Mouse (Mus musculus): ENCODE data around the gene Cldnd1. TPM values are rescaled to one million over a fixed set of nuclear protein-coding genes. Genes with fewer than 3 reads are reported as not detected.

Gene Cldnd1
- polyA plus RNA-seq, 1 experiment from 2014 or later: 169 TPM

DNA sequence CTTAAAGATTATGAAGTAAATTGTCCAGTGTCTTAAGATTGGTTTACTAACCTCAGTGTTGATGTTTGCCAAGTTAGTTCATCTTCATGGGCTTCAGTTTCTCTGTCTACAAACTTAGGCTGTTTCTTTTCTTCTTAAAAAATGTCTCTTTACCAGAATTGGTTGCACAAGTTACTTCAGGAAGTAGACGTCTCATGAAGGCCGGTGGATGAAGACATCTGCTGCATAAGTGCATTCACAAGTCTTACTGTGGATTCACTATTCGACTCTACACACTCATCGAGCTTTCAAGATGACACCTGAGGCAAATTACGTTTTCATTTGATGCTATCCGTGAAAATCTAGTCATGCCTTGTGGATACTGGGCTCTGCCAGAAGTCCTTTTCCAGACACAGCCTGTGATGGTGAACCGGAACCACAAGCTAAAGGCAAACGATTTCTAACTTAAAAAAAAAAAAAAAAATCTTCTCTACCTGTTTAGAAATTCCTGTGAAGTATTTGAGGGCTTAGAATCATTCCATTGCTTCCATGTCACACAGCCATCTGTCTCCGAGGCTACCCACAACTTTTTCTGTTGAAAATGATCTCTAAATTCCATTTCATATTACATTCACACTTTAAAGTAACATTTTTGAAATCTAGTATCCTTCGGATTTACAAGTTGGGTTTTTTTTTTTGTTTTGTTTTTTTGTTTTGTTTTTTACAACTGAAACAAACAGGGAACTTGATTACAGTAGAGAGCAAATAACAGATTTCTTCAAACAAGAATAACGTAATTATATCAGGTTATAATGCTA lies 832 bp upstream of the Cldnd1 start:
- Histone ChIP-seq H3K4me2 (ENCODE audit: low read length) (peak overlapping the region; percentile 64), H3K9me3 (ENCODE audit: control insufficient read depth, low read length) (no peaks in the 10 kb centered on the region), H3K36me3 (ENCODE audit: control insufficient read depth, insufficient read depth, low read length) (peaks cover 14% of the 10 kb centered on the region), H3K4me3 (ENCODE audit: low read length) (peak overlapping the region; percentile 84; the same call in 1 of the 2 replicates), H3K9ac (ENCODE audit: low read depth, low read length) (no peak overlapping the region), H3K4me1 (ENCODE audit: control insufficient read depth, insufficient read depth, low read depth, low read length) (peaks cover 8% of the 10 kb centered on the region), H3K27me3 (replicated peaks; ENCODE audit: control insufficient read depth, insufficient read depth, low read length) (no peaks in the 10 kb centered on the region), H3K27ac (ENCODE audit: low read depth, low read length) (no peak overlapping the region)
- 83% methylated on average over 11 of the region's 11 CpGs for WGBS
- ATAC-seq: no peak

DNA sequence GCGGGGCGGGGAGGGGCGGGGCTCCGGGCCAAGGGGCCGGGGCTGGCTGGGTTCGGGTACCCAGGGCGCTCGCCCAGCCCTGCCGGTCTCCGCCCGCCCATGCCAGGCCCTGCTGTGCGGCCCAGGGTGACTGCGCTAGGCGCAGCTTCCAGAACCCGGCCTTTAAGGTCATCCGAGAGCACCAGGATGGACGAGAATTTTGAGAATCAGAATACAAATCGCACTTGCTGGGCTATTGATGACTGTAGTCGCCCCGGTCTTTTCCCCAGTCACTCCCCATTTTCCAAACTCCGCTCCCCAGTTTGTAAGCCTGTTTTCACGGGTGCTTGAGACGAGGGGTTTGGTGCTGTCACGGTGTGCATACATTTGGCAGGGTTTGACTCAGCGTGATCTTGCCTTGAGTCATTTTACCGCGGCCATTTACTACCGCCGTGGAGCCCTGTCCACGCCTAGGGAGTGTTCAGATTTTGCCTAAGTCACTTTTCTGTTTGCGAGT lies 514 bp downstream of the Cldnd1 start:
- Histone ChIP-seq H3K36me3 (ENCODE audit: control insufficient read depth, insufficient read depth, low read length) (peaks cover 23% of the 10 kb centered on the region), H3K4me2 (ENCODE audit: low read length) (peak overlapping the region; percentile 61), H3K9me3 (ENCODE audit: control insufficient read depth, low read length) (no peaks in the 10 kb centered on the region), H3K9ac (ENCODE audit: low read depth, low read length) (peak overlapping the region; percentile 89), H3K27me3 (replicated peaks; ENCODE audit: control insufficient read depth, insufficient read depth, low read length) (no peaks in the 10 kb centered on the region), H3K27ac (ENCODE audit: low read depth, low read length) (peak overlapping the region; percentile 90), H3K4me3 (ENCODE audit: low read length) (peak overlapping the region; percentile 84), H3K4me1 (ENCODE audit: control insufficient read depth, insufficient read depth, low read depth, low read length) (peaks cover 8% of the 10 kb centered on the region)
- peak; percentile 92 for ATAC-seq
- WGBS: under 1% methylated on average over 20 of the region's 31 CpGs

DNA sequence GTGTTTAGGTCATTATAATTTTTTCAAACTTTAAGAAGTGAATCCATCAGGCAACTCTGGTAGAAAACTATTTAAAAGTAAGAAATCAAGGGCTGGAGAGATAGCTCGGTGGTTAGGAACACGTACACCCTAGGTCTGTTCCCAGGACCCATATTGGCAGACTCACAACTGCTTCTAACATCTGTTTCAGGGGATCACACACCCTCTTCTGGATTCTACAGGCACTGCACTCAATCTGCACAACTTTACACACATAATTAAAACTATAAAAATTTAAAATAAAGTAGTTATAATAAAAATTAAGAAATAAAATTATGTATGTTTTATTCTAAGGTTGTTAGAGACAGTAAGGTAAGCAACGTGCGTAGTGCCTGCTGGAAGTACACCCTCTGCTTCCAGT lies 10.5 kb downstream of the Cldnd1 start:
- ATAC-seq: no peak

DNA sequence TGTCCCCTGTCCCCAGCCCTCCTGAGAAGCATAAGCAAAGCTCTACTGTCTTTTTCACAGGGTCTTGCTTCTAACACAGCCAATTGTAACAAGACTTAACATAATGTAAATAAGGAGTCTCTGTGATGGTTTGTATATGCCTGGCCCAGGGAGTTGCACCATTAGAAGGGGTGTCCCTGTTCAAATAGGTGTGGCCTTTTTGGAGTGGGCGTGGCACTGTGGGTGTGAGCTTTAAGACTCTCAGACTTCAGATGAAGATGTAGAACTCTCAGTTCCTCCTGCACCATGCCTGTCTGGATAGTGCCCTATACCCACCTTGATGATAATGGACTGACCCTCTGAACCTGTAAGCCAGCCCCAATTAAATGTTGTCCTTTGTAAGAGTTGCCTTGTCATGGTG lies 11.1 kb downstream of the Cldnd1 start:
- no peaks in the 10 kb centered on the region for H3K27me3 ChIP-seq (replicated peaks; ENCODE audit: control insufficient read depth, insufficient read depth, low read length)
- ATAC-seq: no peak
- no peak overlapping the region for H3K9ac ChIP-seq (ENCODE audit: low read depth, low read length)
- H3K36me3 ChIP-seq (ENCODE audit: control insufficient read depth, insufficient read depth, low read length): peaks cover 5% of the 10 kb centered on the region; the same call in 1 of the 2 replicates
- H3K4me3 ChIP-seq (ENCODE audit: low read length): no peak overlapping the region
- no peaks in the 10 kb centered on the region for H3K9me3 ChIP-seq (ENCODE audit: control insufficient read depth, low read length)
- WGBS: 100% methylated on average over 1 of the region's 1 CpGs
- no peak overlapping the region for H3K27ac ChIP-seq (ENCODE audit: low read depth, low read length)
- no peaks in the 10 kb centered on the region for H3K4me1 ChIP-seq (ENCODE audit: control insufficient read depth, insufficient read depth, low read depth, low read length)
- H3K4me2 ChIP-seq (ENCODE audit: low read length): no peak overlapping the region

More for the DNA sequence above, 10.5 kb downstream of the Cldnd1 start:
- Histone ChIP-seq H3K36me3 (ENCODE audit: control insufficient read depth, insufficient read depth, low read length) (peaks cover 8% of the 10 kb centered on the region; the same call in 1 of the 2 replicates), H3K4me1 (ENCODE audit: control insufficient read depth, insufficient read depth, low read depth, low read length) (no peaks in the 10 kb centered on the region), H3K27ac (ENCODE audit: low read depth, low read length) (no peak overlapping the region), H3K9me3 (ENCODE audit: control insufficient read depth, low read length) (no peaks in the 10 kb centered on the region), H3K27me3 (replicated peaks; ENCODE audit: control insufficient read depth, insufficient read depth, low read length) (no peaks in the 10 kb centered on the region), H3K4me3 (ENCODE audit: low read length) (no peak overlapping the region), H3K4me2 (ENCODE audit: low read length) (no peak overlapping the region), H3K9ac (ENCODE audit: low read depth, low read length) (no peak overlapping the region)
- WGBS: 84% methylated on average over 4 of the region's 4 CpGs

DNA sequence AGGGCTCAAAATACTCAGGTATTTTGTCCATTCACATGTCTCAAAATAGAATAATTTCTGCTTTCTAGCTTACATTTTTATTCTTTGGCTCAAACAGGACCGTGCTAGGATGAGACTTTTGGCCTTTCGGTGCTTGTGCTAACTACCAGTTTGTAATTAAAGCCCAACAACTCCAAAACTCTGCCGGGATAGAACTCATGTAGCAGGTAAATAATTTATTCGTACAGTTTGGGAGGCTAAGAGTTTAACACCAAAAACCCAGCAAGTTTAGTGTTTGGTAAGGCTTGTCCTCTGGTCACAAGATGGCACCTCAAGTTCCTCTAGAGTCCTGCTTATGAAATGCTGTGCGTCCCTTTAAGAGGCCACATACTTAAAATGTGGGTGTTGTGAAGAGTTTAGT lies 13.0 kb downstream of the Cldnd1 start:
- ATAC-seq: no peak
- no peaks in the 10 kb centered on the region for H3K9me3 ChIP-seq (ENCODE audit: control insufficient read depth, low read length)
- no peaks in the 10 kb centered on the region for H3K36me3 ChIP-seq (ENCODE audit: control insufficient read depth, insufficient read depth, low read length)
- H3K4me2 ChIP-seq (ENCODE audit: low read length): no peak overlapping the region
- H3K9ac ChIP-seq (ENCODE audit: low read depth, low read length): no peak overlapping the region
- H3K4me3 ChIP-seq (ENCODE audit: low read length): no peak overlapping the region
- H3K27me3 ChIP-seq (replicated peaks; ENCODE audit: control insufficient read depth, insufficient read depth, low read length): no peaks in the 10 kb centered on the region
- 96% methylated on average over 5 of the region's 5 CpGs for WGBS
- H3K27ac ChIP-seq (ENCODE audit: low read depth, low read length): no peak overlapping the region
- no peaks in the 10 kb centered on the region for H3K4me1 ChIP-seq (ENCODE audit: control insufficient read depth, insufficient read depth, low read depth, low read length)

DNA sequence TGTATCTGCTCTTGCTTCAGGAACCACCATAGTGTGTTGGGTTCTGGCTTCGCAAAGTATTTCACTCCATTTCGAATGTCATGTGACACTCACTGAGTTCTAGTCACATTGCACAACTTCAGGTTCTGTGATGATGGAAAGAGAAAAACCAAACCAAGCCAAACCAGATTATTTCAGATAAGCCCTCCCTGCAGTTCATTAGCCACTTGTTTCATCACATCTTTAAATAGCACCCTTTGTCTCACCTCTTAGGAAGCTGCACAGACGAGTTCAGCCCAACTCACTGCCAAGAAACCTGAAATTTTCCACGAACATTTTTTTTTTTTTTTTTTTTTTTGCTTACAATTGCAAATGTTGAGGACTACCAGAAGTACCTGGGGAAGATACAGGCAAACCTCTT lies 19.0 kb downstream of the Cldnd1 start:
- Histone ChIP-seq H3K4me2 (ENCODE audit: low read length) (no peak overlapping the region), H3K27me3 (replicated peaks; ENCODE audit: control insufficient read depth, insufficient read depth, low read length) (no peaks in the 10 kb centered on the region), H3K4me1 (ENCODE audit: control insufficient read depth, insufficient read depth, low read depth, low read length) (no peaks in the 10 kb centered on the region), H3K9me3 (ENCODE audit: control insufficient read depth, low read length) (no peaks in the 10 kb centered on the region), H3K4me3 (ENCODE audit: low read length) (no peak overlapping the region), H3K36me3 (ENCODE audit: control insufficient read depth, insufficient read depth, low read length) (no peaks in the 10 kb centered on the region), H3K9ac (ENCODE audit: low read depth, low read length) (no peak overlapping the region), H3K27ac (ENCODE audit: low read depth, low read length) (no peak overlapping the region)
- 78% methylated on average over 4 of the region's 4 CpGs for WGBS
- no peak for ATAC-seq

DNA sequence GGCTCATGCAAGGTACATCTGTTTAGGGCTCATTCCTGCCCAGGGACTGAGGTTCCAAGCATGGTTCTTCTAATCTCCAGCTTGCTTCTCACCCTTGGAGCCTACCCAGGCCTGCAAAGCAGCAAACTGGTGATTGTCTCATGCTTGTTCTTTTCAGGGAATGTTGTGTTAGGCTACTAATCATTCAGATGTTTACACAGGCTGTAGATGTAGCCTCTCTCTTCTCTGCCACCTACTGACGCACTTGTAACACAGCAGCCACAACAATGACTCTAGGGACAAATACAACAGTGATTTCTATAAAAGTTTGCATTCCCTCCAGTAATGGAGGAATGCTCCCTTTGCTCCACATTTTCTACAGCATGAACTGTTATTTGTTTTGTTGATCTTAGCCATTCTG lies 23.6 kb downstream of the Cldnd1 start:
- Histone ChIP-seq H3K4me1 (ENCODE audit: control insufficient read depth, insufficient read depth, low read depth, low read length) (no peaks in the 10 kb centered on the region), H3K4me3 (ENCODE audit: low read length) (no peak overlapping the region), H3K27ac (ENCODE audit: low read depth, low read length) (no peak overlapping the region), H3K9ac (ENCODE audit: low read depth, low read length) (no peak overlapping the region), H3K4me2 (ENCODE audit: low read length) (no peak overlapping the region), H3K36me3 (ENCODE audit: control insufficient read depth, insufficient read depth, low read length) (no peaks in the 10 kb centered on the region), H3K9me3 (ENCODE audit: control insufficient read depth, low read length) (no peaks in the 10 kb centered on the region), H3K27me3 (replicated peaks; ENCODE audit: control insufficient read depth, insufficient read depth, low read length) (no peaks in the 10 kb centered on the region)
- 13% methylated on average over 1 of the region's 1 CpGs for WGBS
- no peak for ATAC-seq

DNA sequence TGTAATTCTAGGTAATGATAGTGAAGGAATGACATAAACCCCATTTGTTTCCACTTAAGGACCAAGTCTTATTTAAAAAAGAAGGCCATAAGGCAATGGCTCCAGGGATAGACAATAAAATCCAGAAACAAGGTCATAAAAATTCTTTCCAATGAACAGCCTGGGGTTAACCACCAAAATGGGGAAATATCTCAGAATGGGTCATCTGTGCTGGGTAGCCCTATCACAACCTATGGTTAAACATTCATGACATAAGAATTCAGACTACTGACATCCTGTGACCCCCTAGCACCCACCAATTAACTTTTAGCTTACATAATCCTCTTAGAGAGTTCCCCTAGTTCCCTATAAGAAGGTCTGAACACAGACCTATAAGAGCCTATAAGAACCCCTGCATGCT lies 28.5 kb downstream of the Cldnd1 start:
- H3K4me1 ChIP-seq (ENCODE audit: control insufficient read depth, insufficient read depth, low read depth, low read length): no peaks in the 10 kb centered on the region
- ATAC-seq: no peak

DNA sequence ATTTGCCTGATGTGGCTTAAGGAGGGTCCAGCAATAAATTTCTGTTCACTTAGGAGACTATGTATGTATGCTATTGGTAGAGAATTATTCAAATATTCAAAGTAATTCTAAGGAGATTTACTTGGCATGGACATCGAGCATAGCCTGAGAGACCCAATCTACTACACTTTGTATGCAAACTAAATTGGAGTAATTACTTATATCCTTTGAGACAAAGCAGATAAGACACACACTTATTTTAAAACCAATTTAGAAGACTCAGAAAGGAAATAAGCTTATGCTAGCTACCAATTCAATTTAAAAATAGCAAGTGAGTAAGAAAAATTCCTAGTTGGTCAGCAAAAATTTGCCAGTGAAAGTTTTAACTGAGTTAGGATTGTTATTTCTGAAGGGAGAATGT lies 35.4 kb downstream of the Cldnd1 start, which contains the start of gene Olfr172:
Gene Olfr172 (minus strand): TSS at position 101 of the 400 bp plus-strand sequence.
- no peaks in the 10 kb centered on the region for H3K4me1 ChIP-seq (ENCODE audit: control insufficient read depth, insufficient read depth, low read depth, low read length)
- no peak for ATAC-seq
- WGBS: 76% methylated on average over 1 of the region's 1 CpGs

More for the DNA sequence above, 28.5 kb downstream of the Cldnd1 start:
- no peak overlapping the region for H3K4me2 ChIP-seq (ENCODE audit: low read length)
- H3K9me3 ChIP-seq (ENCODE audit: control insufficient read depth, low read length): no peaks in the 10 kb centered on the region
- H3K27me3 ChIP-seq (replicated peaks; ENCODE audit: control insufficient read depth, insufficient read depth, low read length): no peaks in the 10 kb centered on the region
- H3K36me3 ChIP-seq (ENCODE audit: control insufficient read depth, insufficient read depth, low read length): no peaks in the 10 kb centered on the region
- no peak overlapping the region for H3K27ac ChIP-seq (ENCODE audit: low read depth, low read length)
- no peak overlapping the region for H3K4me3 ChIP-seq (ENCODE audit: low read length)
- H3K9ac ChIP-seq (ENCODE audit: low read depth, low read length): no peak overlapping the region

More for the DNA sequence above, 35.4 kb downstream of the Cldnd1 start, which contains the start of gene Olfr172:
- H3K27ac ChIP-seq (ENCODE audit: low read depth, low read length): no peak within 1 kb of the TSS
- no peak within 1 kb of the TSS for H3K9ac ChIP-seq (ENCODE audit: low read depth, low read length)
- no peaks in the 10 kb centered on the region for H3K36me3 ChIP-seq (ENCODE audit: control insufficient read depth, insufficient read depth, low read length)
- H3K4me2 ChIP-seq (ENCODE audit: low read length): no peak within 1 kb of the TSS
- H3K27me3 ChIP-seq (replicated peaks; ENCODE audit: control insufficient read depth, insufficient read depth, low read length): no peaks in the 10 kb centered on the region
- no peak within 1 kb of the TSS for H3K4me3 ChIP-seq (ENCODE audit: low read length)
- no peaks in the 10 kb centered on the region for H3K9me3 ChIP-seq (ENCODE audit: control insufficient read depth, low read length)

All from hindbrain, embryonic 16.5 days (tissue).